Mouse (Mus musculus) spleen, adult 2 months (tissue): Measurements from ENCODE around the gene Rad23a. TPM values are rescaled to one million over a fixed set of nuclear protein-coding genes. Genes with fewer than 3 reads are reported as not detected.

Experiments
- DNase-seq, 2 experiments: peaks; one replicate each; pipeline versions ENCODE4 v3.0.0 to v3.0.0-alpha.2; 2012 to 2021; ENCODE audit warnings: low spot score in 2 of 2, low read depth in 1 of 2
- H3K27ac ChIP-seq: fragments of 200-500 bp; 2 replicates; pipeline ENCODE4 v1.5.1; 2012; ENCODE audit warnings: low read length, inconsistent platforms; ENCODE audit not compliant: insufficient read depth
- H3K27me3 ChIP-seq: fragments of 200-500 bp; 2 replicates; pipeline ENCODE4 v1.6.1; 2012; ENCODE audit warnings: mild to moderate bottlenecking, moderate library complexity, low read length, inconsistent platforms; ENCODE audit not compliant: control insufficient read depth, insufficient read depth
- H3K36me3 ChIP-seq: fragments of 200-500 bp; 2 replicates; pipeline ENCODE4 v1.6.1; 2012; ENCODE audit warnings: mild to moderate bottlenecking, low read length, inconsistent platforms; ENCODE audit not compliant: control insufficient read depth, insufficient read depth
- H3K4me1 ChIP-seq: fragments of 200-500 bp; 2 replicates; pipeline ENCODE4 v1.6.1; 2011; ENCODE audit warnings: inconsistent platforms; ENCODE audit not compliant: control insufficient read depth, insufficient read depth, insufficient read length
- H3K4me3 ChIP-seq: fragments of 200-500 bp; 2 replicates; pipeline ENCODE4 v1.5.1; 2011; ENCODE audit warnings: mild to moderate bottlenecking, inconsistent platforms; ENCODE audit not compliant: insufficient read depth, insufficient read length; ENCODE audit errors: extremely low read depth
- CTCF ChIP-seq: fragments of 200-500 bp; IDR thresholded peaks from 2 replicates; pipeline ENCODE4 v1.5.1; 2011; ENCODE audit warnings: mild to moderate bottlenecking, inconsistent platforms; ENCODE audit not compliant: insufficient read depth, insufficient read length, insufficient replicate concordance; ENCODE audit errors: extremely low read depth
- POLR2A ChIP-seq: fragments of 200-500 bp; IDR thresholded peaks from 2 replicates; pipeline ENCODE4 v1.6.1; 2011; ENCODE audit warnings: low read depth, low read length, inconsistent platforms
- WGBS: fragments of 180-500 bp; shearing (Covaris S2); methylation state at CpG from one replicate; pipeline ENCODE4 v1.1.7; 2018; 5-methylcytosine and 5-hydroxymethylcytosine counted together
- polyA plus RNA-seq: library from polyadenylated mRNA; depleted of rRNA; stranded (reverse); fragments of >200 nt; gene quantifications from 2 replicates; pipeline ENCODE4 v1.2.3, GENCODE M21; 2012

Rad23a gene
- polyA plus RNA-seq, 1 experiment = 162 TPM

GRCm38 (mm10) chr8:84839875-84840247, 604 bp downstream of the Rad23a start:
- peak overlapping the region; percentile 80 for H3K4me3 ChIP-seq
- no peaks in the 10 kb centered on the region for H3K27me3 ChIP-seq
- no peaks in the 10 kb centered on the region for H3K4me1 ChIP-seq
- WGBS = 2% methylated on average over 7 of the region's 7 CpGs
- peaks cover 58% of the 10 kb centered on the region for H3K36me3 ChIP-seq
- peak overlapping the region; percentile 7; the same call in 1 of the 2 replicates for H3K27ac ChIP-seq
- no peak for TF ChIP-seq CTCF
- no peak for DNase-seq

GRCm38 (mm10) chr8:84839411-84839810, 1.1 kb downstream of the Rad23a start:
- TF ChIP-seq CTCF = no peak
- no peak for TF ChIP-seq POLR2A
- Histone ChIP-seq H3K4me3 (no peak overlapping the region), H3K27ac (no peak overlapping the region), H3K4me1 (no peaks in the 10 kb centered on the region), H3K27me3 (no peaks in the 10 kb centered on the region), H3K36me3 (peaks cover 58% of the 10 kb centered on the region)
- DNase-seq = no peak
- WGBS = 80% methylated on average over 2 of the region's 2 CpGs

- 77% methylated on average over 5 of the region's 5 CpGs for WGBS
- no peak for DNase-seq
- Histone ChIP-seq H3K27me3 (no peaks in the 10 kb centered on the region), H3K36me3 (peaks cover 57% of the 10 kb centered on the region), H3K27ac (peak overlapping the region; percentile 17; the same call in 1 of the 2 replicates), H3K4me1 (no peaks in the 10 kb centered on the region; the same call in 1 of the 2 replicates), H3K4me3 (no peak overlapping the region)
- TF ChIP-seq POLR2A (no peak), CTCF (no peak)
Measured at GRCm38 (mm10) chr8:84838513-84838912, 2.0 kb downstream of the Rad23a start.

GRCm38 (mm10) chr8:84837912-84838470, 2.5 kb downstream of the Rad23a start:
- no peak for DNase-seq
- Histone ChIP-seq H3K36me3 (peaks cover 51% of the 10 kb centered on the region), H3K4me1 (no peaks in the 10 kb centered on the region; the same call in 1 of the 2 replicates), H3K27me3 (no peaks in the 10 kb centered on the region), H3K4me3 (no peak overlapping the region), H3K27ac (peak overlapping the region; percentile 37; the same call in 1 of the 2 replicates)
- 89% methylated on average over 15 of the region's 15 CpGs for WGBS
- no peak for TF ChIP-seq CTCF
- no peak for TF ChIP-seq POLR2A

GRCm38 (mm10) chr8:84837149-84837911, 3.1 kb downstream of the Rad23a start:
- peak overlapping the region; percentile 37; the same call in 1 of the 2 replicates for H3K27ac ChIP-seq
- DNase-seq = no peak
- 94% methylated on average over 8 of the region's 8 CpGs for WGBS
- no peaks in the 10 kb centered on the region for H3K27me3 ChIP-seq
- TF ChIP-seq CTCF (no peak), POLR2A (no peak)
- H3K4me3 ChIP-seq = no peak overlapping the region
- H3K4me1 ChIP-seq = no peaks in the 10 kb centered on the region; the same call in 1 of the 2 replicates
- peaks cover 45% of the 10 kb centered on the region for H3K36me3 ChIP-seq

- TF ChIP-seq POLR2A = no peak
- TF ChIP-seq CTCF = no peak
- no peaks in the 10 kb centered on the region for H3K27me3 ChIP-seq
- no peak overlapping the region for H3K4me3 ChIP-seq
- no peak for DNase-seq
- H3K27ac ChIP-seq = no peak overlapping the region
- no peaks in the 10 kb centered on the region; the same call in 1 of the 2 replicates for H3K4me1 ChIP-seq
- peaks cover 40% of the 10 kb centered on the region for H3K36me3 ChIP-seq
- WGBS = 76% methylated on average over 10 of the region's 10 CpGs
Measured at GRCm38 (mm10) chr8:84834866-84835855, 5.3 kb downstream of the Rad23a start.
